Mouse (Mus musculus) small intestine, adult 2 months (tissue): ENCODE data around the gene Clcnkb. TPM values are rescaled to one million over a fixed set of nuclear protein-coding genes. Genes with fewer than 3 reads are reported as not detected.

Experiments used
- H3K27ac ChIP-seq: fragments of 200-500 bp; 2 replicates; pipeline ENCODE4 v1.5.1; 2012; ENCODE audit warnings: low read depth, low read length, control low read depth, inconsistent platforms; ENCODE audit not compliant: insufficient read depth
- H3K27me3 ChIP-seq: fragments of 200-500 bp; 2 replicates; pipeline ENCODE4 v1.6.1; 2012; ENCODE audit warnings: mild to moderate bottlenecking, moderate library complexity, low read length, inconsistent platforms; ENCODE audit not compliant: control insufficient read depth, insufficient read depth
- H3K36me3 ChIP-seq: fragments of 200-500 bp; 2 replicates; pipeline ENCODE4 v1.6.1; 2012; ENCODE audit warnings: mild to moderate bottlenecking, low read length, control low read depth, inconsistent platforms; ENCODE audit not compliant: control insufficient read depth, insufficient read depth
- H3K4me1 ChIP-seq: fragments of 200-500 bp; 2 replicates; pipeline ENCODE4 v1.6.1; 2012; ENCODE audit warnings: low read length, inconsistent platforms, mixed read lengths; ENCODE audit not compliant: control insufficient read depth, insufficient read depth, insufficient read length
- H3K4me3 ChIP-seq: fragments of 200-500 bp; 2 replicates; pipeline ENCODE4 v1.5.1; 2012; ENCODE audit warnings: low read depth, mild to moderate bottlenecking, control low read depth, inconsistent platforms, low read length, moderate library complexity
- CTCF ChIP-seq: fragments of 200-500 bp; IDR thresholded peaks from 2 replicates; pipeline ENCODE4 v1.5.1; 2012; ENCODE audit warnings: low read depth, mild to moderate bottlenecking, control low read depth, inconsistent platforms, low read length, moderate library complexity, mixed read lengths; ENCODE audit not compliant: insufficient replicate concordance, insufficient read length; ENCODE audit errors: extremely low read depth
- POLR2A ChIP-seq: fragments of 200-500 bp; IDR thresholded peaks from 2 replicates; pipeline ENCODE4 v1.6.1; 2012; ENCODE audit warnings: low read depth, mild to moderate bottlenecking, control low read depth, inconsistent platforms, low read length, moderate library complexity
- WGBS: fragments of 180-500 bp; shearing (Covaris S2); methylation state at CpG from one replicate; pipeline ENCODE4 v1.1.7; 2018; 5-methylcytosine and 5-hydroxymethylcytosine counted together
- polyA plus RNA-seq: library from polyadenylated mRNA; depleted of rRNA; stranded (reverse); fragments of >200 nt; gene quantifications from 2 replicates; pipeline ENCODE4 v1.2.3, GENCODE M21; 2012

Gene Clcnkb
- polyA plus RNA-seq, 1 experiment: not detected

- Histone ChIP-seq H3K4me3 (no peak within 1 kb of the TSS), H3K27ac (no peak within 1 kb of the TSS), H3K27me3 (no peaks in the 10 kb centered on the region), H3K4me1 (peaks cover 3% of the 10 kb centered on the region), H3K36me3 (no peaks in the 10 kb centered on the region)
- WGBS: 80% methylated on average over 1 of the region's 1 CpGs
- TF ChIP-seq POLR2A (no peak), CTCF (no peak)
These were observed 20.2 kb upstream of the Clcnkb start, which contains the start of gene Srarp for GRCm38 (mm10) chr4:141435974-141436373. Gene Srarp, minus strand, starts transcription at chr4:141436105.

- 87% methylated on average over 18 of the region's 18 CpGs for WGBS
These were observed 17.4 kb upstream of the Clcnkb start for GRCm38 (mm10) chr4:141433191-141433590.

GRCm38 (mm10) chr4:141432666-141433065 is 16.9 kb upstream of the Clcnkb start:
- no peak for TF ChIP-seq POLR2A
- TF ChIP-seq CTCF: no peak
- H3K4me3 ChIP-seq: no peak overlapping the region
- H3K27ac ChIP-seq: no peak overlapping the region
- WGBS: 52% methylated on average over 14 of the region's 14 CpGs
- no peaks in the 10 kb centered on the region; the same call in 1 of the 2 replicates for H3K4me1 ChIP-seq
- no peaks in the 10 kb centered on the region for H3K27me3 ChIP-seq
- H3K36me3 ChIP-seq: no peaks in the 10 kb centered on the region

More at GRCm38 (mm10) chr4:141433191-141433590, 17.4 kb upstream of the Clcnkb start:
- no peaks in the 10 kb centered on the region for H3K36me3 ChIP-seq
- H3K4me1 ChIP-seq: no peaks in the 10 kb centered on the region; the same call in 1 of the 2 replicates
- no peak overlapping the region for H3K4me3 ChIP-seq
- no peak overlapping the region for H3K27ac ChIP-seq
- H3K27me3 ChIP-seq: no peaks in the 10 kb centered on the region
- no peak for TF ChIP-seq CTCF
- no peak for TF ChIP-seq POLR2A

- Histone ChIP-seq H3K4me3 (no peak overlapping the region), H3K36me3 (no peaks in the 10 kb centered on the region)
- 35% methylated on average over 9 of the region's 9 CpGs for WGBS
These were observed 15.2 kb upstream of the Clcnkb start for GRCm38 (mm10) chr4:141430997-141431396.

GRCm38 (mm10) chr4:141429847-141430246 is 14.0 kb upstream of the Clcnkb start:
- H3K27me3 ChIP-seq: peaks cover 6% of the 10 kb centered on the region; the same call in 1 of the 2 replicates
- no peak overlapping the region for H3K4me3 ChIP-seq
- H3K36me3 ChIP-seq: no peaks in the 10 kb centered on the region
- no peak; the same call in 1 of the 2 replicates for TF ChIP-seq POLR2A
- peak; percentile 64; the same call in 1 of the 2 replicates for TF ChIP-seq CTCF
- peaks cover 2% of the 10 kb centered on the region; the same call in 1 of the 2 replicates for H3K4me1 ChIP-seq
- H3K27ac ChIP-seq: no peak overlapping the region
- 45% methylated on average over 9 of the region's 9 CpGs for WGBS

More at GRCm38 (mm10) chr4:141430997-141431396, 15.2 kb upstream of the Clcnkb start:
- Histone ChIP-seq H3K27ac (no peak overlapping the region), H3K27me3 (no peaks in the 10 kb centered on the region), H3K4me1 (no peaks in the 10 kb centered on the region; the same call in 1 of the 2 replicates)
- TF ChIP-seq CTCF: peak; percentile 91; the same call in 1 of the 2 replicates
- no peak for TF ChIP-seq POLR2A

GRCm38 (mm10) chr4:141429381-141429780 is 13.6 kb upstream of the Clcnkb start:
- 83% methylated on average over 6 of the region's 6 CpGs for WGBS
- no peaks in the 10 kb centered on the region for H3K36me3 ChIP-seq
- no peak overlapping the region for H3K4me3 ChIP-seq
- peaks cover 6% of the 10 kb centered on the region; the same call in 1 of the 2 replicates for H3K27me3 ChIP-seq
- no peak for TF ChIP-seq CTCF
- no peak overlapping the region for H3K27ac ChIP-seq
- peaks cover 2% of the 10 kb centered on the region; the same call in 1 of the 2 replicates for H3K4me1 ChIP-seq

GRCm38 (mm10) chr4:141427921-141428320 is 12.1 kb upstream of the Clcnkb start:
- H3K4me1 ChIP-seq: peaks cover 2% of the 10 kb centered on the region; the same call in 1 of the 2 replicates
- no peak for TF ChIP-seq CTCF
- TF ChIP-seq POLR2A: no peak
- H3K27ac ChIP-seq: no peak overlapping the region
- WGBS: 90% methylated on average over 13 of the region's 13 CpGs
- H3K36me3 ChIP-seq: no peaks in the 10 kb centered on the region
- peaks cover 6% of the 10 kb centered on the region; the same call in 1 of the 2 replicates for H3K27me3 ChIP-seq
- H3K4me3 ChIP-seq: no peak overlapping the region
